Mouse (Mus musculus): ENCODE results near the gene Gnb2.

DNA sequence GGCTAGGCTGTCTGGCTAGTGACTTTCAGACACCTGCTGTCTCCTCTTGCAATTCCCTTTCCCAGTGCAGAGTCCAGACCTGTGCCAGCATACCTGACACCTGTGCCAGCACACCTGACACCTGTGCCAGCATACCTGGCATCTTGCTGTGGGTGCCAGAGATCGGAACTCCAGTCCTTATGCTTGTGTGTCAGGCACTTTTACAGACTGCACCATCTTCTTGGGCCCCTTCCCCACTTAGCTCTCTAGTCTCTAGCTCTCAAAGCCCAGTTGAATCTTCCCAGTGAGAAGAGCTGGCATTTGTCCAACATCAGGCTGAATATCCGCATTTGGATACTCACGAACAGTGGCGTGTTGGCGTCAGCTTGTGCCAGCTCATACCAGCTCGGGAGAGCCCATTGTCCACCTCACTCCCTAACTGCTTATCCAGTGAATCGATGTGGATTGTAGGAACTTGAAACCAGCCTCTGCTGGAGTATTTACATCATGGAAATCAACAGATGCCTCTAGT lies 6.0 kb upstream of the Gnb2 start:
- TF ChIP-seq CTCF (IDR thresholded peaks at IDR 0.05; ENCODE audit: insufficient read depth, low read length) (no peak), POLR2A (IDR thresholded peaks at IDR 0.05; ENCODE audit: borderline replicate concordance, extremely low read depth, low read depth, low read length) (no peak)

Data from lung, adult 2 months (tissue).